In the genomic region with DNA sequence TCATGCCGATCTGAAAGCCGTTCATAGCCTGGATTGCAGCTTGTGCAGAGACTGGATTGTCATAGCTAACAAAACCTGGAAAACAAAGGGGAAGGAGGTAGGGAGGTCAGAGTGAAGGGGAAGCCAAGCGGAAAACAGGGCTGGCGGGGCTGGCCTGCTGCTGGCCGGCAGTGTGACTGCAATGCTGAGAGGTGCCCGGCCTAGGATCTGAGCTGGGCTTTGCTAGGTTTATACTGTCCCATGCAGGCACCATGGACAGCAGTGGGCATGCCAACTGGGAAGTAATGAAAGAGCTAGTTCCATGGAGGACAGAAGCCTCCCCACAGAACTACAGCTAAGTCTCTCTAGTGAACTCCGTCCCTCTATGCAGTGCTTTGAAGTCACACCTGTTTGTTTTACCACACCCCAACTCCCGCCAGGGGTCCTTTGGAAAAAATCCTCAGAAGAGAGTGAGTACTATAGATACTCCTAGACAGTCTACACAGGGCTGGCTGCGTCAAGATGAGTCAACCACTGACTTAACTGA, we compare ENCODE assay signal across 8 mouse cellular contexts.
DNase-seq lines count a peak whose midpoint lies in the region; ATAC-seq and TF ChIP-seq lines count a peak whose summit lies in the region.

No protein-coding gene starts in this region.

- H3K4me3 ChIP-seq in limb, embryonic 11.5 days (ENCODE audit: low read depth, low read length), result no peak overlapping the region
- no peak overlapping the region for H3K4me3 ChIP-seq in limb, embryonic 10.5 days
- H3K4me3 ChIP-seq in hindbrain, postnatal 0 days (ENCODE audit: low read length), result no peak overlapping the region
- H3K4me3 ChIP-seq in myocyte, result no peak overlapping the region

- 63% methylated on average over 9 of the region's 9 CpGs for WGBS in limb, embryonic 11.5 days
- 68% methylated on average over 9 of the region's 9 CpGs for WGBS in limb, embryonic 10.5 days
- WGBS in hindbrain, postnatal 0 days, result 22% methylated on average over 9 of the region's 9 CpGs

- no peak overlapping the region for H3K27ac ChIP-seq in limb, embryonic 11.5 days (replicated peaks; ENCODE audit: low read depth, low read length)
- H3K27ac ChIP-seq in limb, embryonic 10.5 days, result no peak overlapping the region
- peak overlapping the region; percentile 72; the same call in 1 of the 2 replicates for H3K27ac ChIP-seq in hindbrain, postnatal 0 days

- 0 out of 2 replicates have a peak, but pooled peaks cover 2% of the 10 kb centered on the region for H3K4me1 ChIP-seq in limb, embryonic 11.5 days (ENCODE audit: control insufficient read depth, insufficient read depth, low read length)
- H3K4me1 ChIP-seq in limb, embryonic 10.5 days, result peaks cover 5% of the 10 kb centered on the region; the same call in 1 of the 2 replicates
- H3K4me1 ChIP-seq in hindbrain, postnatal 0 days (ENCODE audit: insufficient read depth, low read length), result no peaks in the 10 kb centered on the region; the same call in 1 of the 2 replicates

- no peak for TF ChIP-seq POLR2A in myocyte (IDR thresholded peaks at IDR 0.05; ENCODE audit: insufficient read length, low read depth)

- H3ac ChIP-seq in myocyte (ENCODE audit: control insufficient read depth, insufficient read length), result no peak overlapping the region

- TF ChIP-seq CTCF in hindbrain, postnatal 0 days (IDR thresholded peaks at IDR 0.05; ENCODE audit: low read depth), result no peak

- H3K27me3 ChIP-seq in limb, embryonic 11.5 days (ENCODE audit: control insufficient read depth, insufficient read depth, low read length), result no peaks in the 10 kb centered on the region
- no peaks in the 10 kb centered on the region for H3K27me3 ChIP-seq in limb, embryonic 10.5 days (ENCODE audit: low read depth, poor library complexity, severe bottlenecking)
- H3K27me3 ChIP-seq in hindbrain, postnatal 0 days (ENCODE audit: insufficient read depth, low read length), result no peaks in the 10 kb centered on the region
- no peaks in the 10 kb centered on the region for H3K27me3 ChIP-seq in myocyte (ENCODE audit: control insufficient read depth, insufficient read depth, insufficient read length)

- no peak overlapping the region for H3K4me2 ChIP-seq in limb, embryonic 11.5 days (ENCODE audit: low read depth, severe bottlenecking)
- no peak overlapping the region for H3K4me2 ChIP-seq in hindbrain, postnatal 0 days (ENCODE audit: low read depth, low read length)
- H3K4me2 ChIP-seq in myocyte (ENCODE audit: low read depth), result no peak overlapping the region

- H3K79me2 ChIP-seq in myocyte (ENCODE audit: control insufficient read depth, insufficient read depth), result no peaks in the 10 kb centered on the region

- no peaks in the 10 kb centered on the region for H3K36me3 ChIP-seq in limb, embryonic 11.5 days (ENCODE audit: control insufficient read depth, insufficient read depth, low read length)
- no peaks in the 10 kb centered on the region for H3K36me3 ChIP-seq in limb, embryonic 10.5 days
- peaks cover 2% of the 10 kb centered on the region; the same call in 1 of the 2 replicates for H3K36me3 ChIP-seq in hindbrain, postnatal 0 days (ENCODE audit: insufficient read depth, low read length)
- H3K36me3 ChIP-seq in myocyte (ENCODE audit: control insufficient read depth, insufficient read depth), result peaks cover 26% of the 10 kb centered on the region

- H3K9me3 ChIP-seq in limb, embryonic 11.5 days (ENCODE audit: control insufficient read depth, low read length), result no peaks in the 10 kb centered on the region
- H3K9me3 ChIP-seq in limb, embryonic 10.5 days (replicated peaks), result no peaks in the 10 kb centered on the region
- H3K9me3 ChIP-seq in hindbrain, postnatal 0 days (ENCODE audit: low read length), result no peaks in the 10 kb centered on the region

- intact Hi-C loops in left cerebral cortex, postnatal 14 days (cut with DNase I), result no loop called here

- peak; percentile 30 for DNase-seq in limb, embryonic 11.5 days (ENCODE audit: low spot score)
- no peak for DNase-seq in limb, embryonic 10.5 days (ENCODE audit: low spot score)
- DNase-seq in embryo, embryonic 11.5 days (ENCODE audit: low read depth, low spot score), result peak; percentile 7
- DNase-seq in hindbrain, postnatal 0 days (ENCODE audit: low spot score), result peak; percentile 54
- DNase-seq in natural killer cell, adult 2 months (ENCODE audit: low spot score in 2 of 2), result no peak
- DNase-seq in gastrocnemius, adult 8-10 months (ENCODE audit: low spot score in 2 of 2), result no peak
- no peak for DNase-seq in left cerebral cortex, postnatal 14 days (ENCODE audit: low spot score in 2 of 2)

- no peak overlapping the region for H3K9ac ChIP-seq in limb, embryonic 11.5 days (ENCODE audit: low read length)
- H3K9ac ChIP-seq in hindbrain, postnatal 0 days (replicated peaks; ENCODE audit: low read length), result no peak overlapping the region

- 0 out of 2 replicates have a peak, but pooled peaks have one; percentile 17 for ATAC-seq in limb, embryonic 11.5 days (ENCODE audit: insufficient number of reproducible peaks, low FRiP score, low TSS enrichment, low read depth)
- peak; percentile 77 for ATAC-seq in hindbrain, postnatal 0 days

TF ChIP-seq in myocyte, 11 proteins besides CTCF, POLR2A, EP300 and RAD21:
- TF ChIP-seq SRF (IDR thresholded peaks at IDR 0.05; ENCODE audit: control insufficient read depth, insufficient read length, low read depth), result no peak
- peak; percentile 27 for TF ChIP-seq REST (IDR thresholded peaks at IDR 0.05; ENCODE audit: insufficient read depth, insufficient read length)

Comparison
In these comparisons a context has a peak if more than half of its experiments do, and no peak if none do; other contexts are left out.
1. DNase-seq: peak in limb, embryonic 11.5 days (single experiment), embryo, embryonic 11.5 days (single experiment) and hindbrain, postnatal 0 days (single experiment); none in limb, embryonic 10.5 days (single experiment), natural killer cell, adult 2 months (0 of 2), gastrocnemius, adult 8-10 months (0 of 2) and left cerebral cortex, postnatal 14 days (0 of 2).